Mouse (Mus musculus): ENCODE measurements around the gene Pcca. TPM values are rescaled to one million over a fixed set of nuclear protein-coding genes. Genes with fewer than 3 reads are reported as not detected.

Gene Pcca
- polyA plus RNA-seq, 1 experiment from 2014 or later: 23.8 TPM

DNA sequence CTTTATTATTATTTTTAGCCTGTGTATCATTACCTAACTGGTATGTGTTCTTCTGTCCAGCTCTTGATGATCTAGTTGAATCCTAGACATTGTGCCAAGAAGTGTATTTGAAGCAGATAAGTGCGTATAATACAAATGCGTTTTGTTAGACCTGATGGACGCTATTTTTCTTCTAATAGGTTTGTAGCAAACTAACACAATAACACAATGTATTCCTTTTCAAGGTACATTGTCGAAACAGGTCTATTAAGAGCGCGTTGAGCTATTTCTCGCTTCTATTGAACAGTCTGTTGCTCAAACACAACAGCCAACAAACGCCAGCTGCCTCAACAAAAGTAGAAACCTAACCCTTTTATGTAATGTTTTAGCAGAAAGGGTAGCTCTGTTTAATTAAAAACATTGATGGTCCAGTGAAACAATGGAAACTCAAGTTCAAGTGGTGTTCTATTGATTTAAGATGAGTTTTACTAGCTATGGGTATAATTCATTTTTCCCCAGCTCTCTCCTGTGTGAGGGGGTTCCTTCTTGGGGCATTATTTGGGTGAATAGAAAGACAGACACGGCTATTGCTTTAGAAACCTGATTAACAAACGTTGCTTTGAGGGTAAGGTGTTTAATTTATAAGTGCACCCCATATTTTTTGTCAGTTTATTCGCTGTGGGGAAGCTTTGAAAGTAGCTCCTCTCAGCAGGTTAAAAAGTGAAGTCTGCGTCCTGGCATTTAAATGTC is 44.3 kb upstream of the Pcca start:
- WGBS: 5% methylated on average over 12 of the region's 12 CpGs
- H3K4me1 ChIP-seq (ENCODE audit: insufficient read depth): no peaks in the 10 kb centered on the region

DNA sequence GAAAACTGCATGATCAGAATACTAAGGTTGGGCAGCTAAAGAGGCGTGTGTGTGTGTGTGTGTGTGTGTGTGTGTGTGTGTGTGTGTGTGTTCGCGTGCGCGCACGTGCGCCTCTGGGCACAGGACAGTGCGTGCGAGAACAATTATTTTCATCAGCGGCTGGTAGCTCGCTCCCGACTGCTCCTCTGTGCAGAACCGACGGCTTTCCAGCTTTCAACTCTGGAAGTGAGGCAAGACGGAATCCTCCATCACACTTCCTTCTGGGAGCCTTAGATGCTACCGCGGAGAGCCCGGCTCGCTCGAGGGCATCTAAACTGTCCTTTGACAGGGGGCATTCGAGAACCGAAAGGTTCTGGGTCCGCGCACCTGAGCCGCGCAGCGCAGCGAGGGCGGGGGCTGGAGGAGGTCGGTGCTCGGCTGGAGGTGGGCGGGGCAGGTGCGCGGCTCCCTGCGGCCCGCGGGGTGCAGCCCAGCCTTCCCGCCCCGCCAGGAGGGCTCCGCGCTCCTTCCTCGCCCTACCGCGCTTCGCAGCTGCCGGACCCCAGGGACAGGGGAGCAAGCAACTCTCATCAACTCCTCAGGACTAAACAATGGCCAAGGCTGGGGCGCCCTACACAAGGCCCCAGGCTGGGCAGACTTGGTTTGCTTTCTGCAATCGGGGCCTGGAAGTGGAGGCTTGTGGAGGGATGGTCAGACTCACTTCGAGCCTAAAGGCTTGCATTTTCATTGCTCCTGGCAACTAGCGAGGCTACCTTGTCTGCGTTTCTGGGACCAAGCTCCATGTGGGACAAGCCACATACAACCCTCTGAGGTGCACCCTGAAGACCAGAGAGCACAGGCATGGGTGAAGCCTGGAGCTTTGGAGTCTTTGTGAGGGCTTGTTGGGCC is 43.4 kb upstream of the Pcca start, which contains the start of gene Gm10837:
Gene Gm10837, plus strand, starts transcription at position 146 of the 888 bp plus-strand sequence.
- no peaks in the 10 kb centered on the region for H3K4me1 ChIP-seq (ENCODE audit: insufficient read depth)
- H3K9ac ChIP-seq: no peak within 1 kb of the TSS
- peak; percentile 15 for DNase-seq
- no peaks in the 10 kb centered on the region for H3K9me3 ChIP-seq (ENCODE audit: low read depth, low read length)
- H3K36me3 ChIP-seq (ENCODE audit: insufficient read depth): no peaks in the 10 kb centered on the region
- ATAC-seq (ENCODE audit: insufficient read depth): peak; percentile 71; the same call in 1 of the 2 replicates
- 1% methylated on average over 51 of the region's 51 CpGs for WGBS
- peaks cover 71% of the 10 kb centered on the region for H3K27me3 ChIP-seq (ENCODE audit: insufficient read depth, low read length)
- TF ChIP-seq CTCF (IDR thresholded peaks at IDR 0.05; ENCODE audit: low read depth): no peak
- H3K27ac ChIP-seq (ENCODE audit: low read depth): no peak within 1 kb of the TSS
- peak within 1 kb of the TSS; percentile 43; the same call in 1 of the 2 replicates for H3K4me2 ChIP-seq
- peak within 1 kb of the TSS; percentile 25 for H3K4me3 ChIP-seq (ENCODE audit: low read depth, low read length)

More for the DNA sequence above, 44.3 kb upstream of the Pcca start:
- H3K4me2 ChIP-seq: no peak overlapping the region
- H3K4me3 ChIP-seq (ENCODE audit: low read depth, low read length): no peak overlapping the region
- no peak overlapping the region for H3K9ac ChIP-seq
- no peaks in the 10 kb centered on the region for H3K36me3 ChIP-seq (ENCODE audit: insufficient read depth)
- DNase-seq (peak; percentile 32), ATAC-seq (ENCODE audit: insufficient read depth) (no peak)
- no peaks in the 10 kb centered on the region for H3K9me3 ChIP-seq (ENCODE audit: low read depth, low read length)
- no peak overlapping the region for H3K27ac ChIP-seq (ENCODE audit: low read depth)
- peaks cover 78% of the 10 kb centered on the region for H3K27me3 ChIP-seq (ENCODE audit: insufficient read depth, low read length)
- no peak for TF ChIP-seq CTCF (IDR thresholded peaks at IDR 0.05; ENCODE audit: low read depth)

DNA sequence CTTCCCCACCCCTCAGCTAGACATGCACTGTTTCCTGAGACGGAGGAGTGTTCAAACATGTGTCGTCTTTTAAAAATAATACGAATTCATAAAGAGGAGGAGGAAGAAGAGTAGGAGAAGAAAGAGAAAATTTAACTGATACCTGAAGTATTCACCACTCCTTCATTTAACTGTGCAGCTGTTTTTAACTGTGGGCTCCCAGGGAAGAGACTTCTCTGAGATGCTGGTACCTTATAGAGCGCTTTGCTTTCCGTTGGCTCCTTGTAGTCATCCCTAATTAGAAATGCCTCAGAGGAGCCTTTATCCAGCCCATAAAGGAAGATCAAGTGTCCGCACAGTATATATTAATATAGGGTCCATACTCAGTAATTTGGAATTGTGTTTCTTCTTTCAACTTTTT is 42.6 kb upstream of the Pcca start:
- Histone ChIP-seq H3K27ac (ENCODE audit: low read depth) (no peak overlapping the region), H3K9me3 (ENCODE audit: low read depth, low read length) (no peaks in the 10 kb centered on the region), H3K4me2 (no peak overlapping the region), H3K4me1 (ENCODE audit: insufficient read depth) (no peaks in the 10 kb centered on the region), H3K4me3 (ENCODE audit: low read depth, low read length) (no peak overlapping the region), H3K9ac (no peak overlapping the region), H3K27me3 (ENCODE audit: insufficient read depth, low read length) (peaks cover 70% of the 10 kb centered on the region), H3K36me3 (ENCODE audit: insufficient read depth) (no peaks in the 10 kb centered on the region)
- no peak for TF ChIP-seq CTCF (IDR thresholded peaks at IDR 0.05; ENCODE audit: low read depth)
- ATAC-seq (ENCODE audit: insufficient read depth): no peak
- 68% methylated on average over 6 of the region's 6 CpGs for WGBS
- DNase-seq: no peak

DNA sequence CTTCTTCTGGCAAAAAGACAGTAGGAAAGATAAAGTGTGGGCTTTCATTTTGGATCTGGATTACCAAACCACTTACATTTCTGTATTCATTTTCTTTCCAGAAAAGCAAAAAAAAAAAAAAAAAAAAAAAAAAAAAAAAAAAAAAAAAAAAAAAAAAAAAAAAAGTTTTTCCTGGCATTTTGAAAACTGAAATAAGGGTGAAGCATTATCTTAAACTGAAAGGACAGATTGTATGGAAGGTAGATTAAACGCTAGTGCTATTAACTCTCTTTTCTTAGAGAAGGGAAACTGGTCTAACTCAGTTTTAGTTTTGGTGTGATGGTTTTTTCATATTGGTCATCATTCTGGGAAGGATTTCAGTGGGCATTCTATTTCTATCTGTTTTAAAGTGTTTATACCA is 42.1 kb upstream of the Pcca start:
- ATAC-seq (ENCODE audit: insufficient read depth) (no peak), DNase-seq (no peak)
- no peak for TF ChIP-seq CTCF (IDR thresholded peaks at IDR 0.05; ENCODE audit: low read depth)
- H3K4me3 ChIP-seq (ENCODE audit: low read depth, low read length): no peak overlapping the region
- H3K9ac ChIP-seq: no peak overlapping the region
- H3K27me3 ChIP-seq (ENCODE audit: insufficient read depth, low read length): peaks cover 66% of the 10 kb centered on the region
- no peak overlapping the region for H3K4me2 ChIP-seq
- 69% methylated on average over 1 of the region's 1 CpGs for WGBS
- H3K27ac ChIP-seq (ENCODE audit: low read depth): no peak overlapping the region
- H3K9me3 ChIP-seq (ENCODE audit: low read depth, low read length): no peaks in the 10 kb centered on the region
- no peaks in the 10 kb centered on the region for H3K4me1 ChIP-seq (ENCODE audit: insufficient read depth)
- no peaks in the 10 kb centered on the region for H3K36me3 ChIP-seq (ENCODE audit: insufficient read depth)

DNA sequence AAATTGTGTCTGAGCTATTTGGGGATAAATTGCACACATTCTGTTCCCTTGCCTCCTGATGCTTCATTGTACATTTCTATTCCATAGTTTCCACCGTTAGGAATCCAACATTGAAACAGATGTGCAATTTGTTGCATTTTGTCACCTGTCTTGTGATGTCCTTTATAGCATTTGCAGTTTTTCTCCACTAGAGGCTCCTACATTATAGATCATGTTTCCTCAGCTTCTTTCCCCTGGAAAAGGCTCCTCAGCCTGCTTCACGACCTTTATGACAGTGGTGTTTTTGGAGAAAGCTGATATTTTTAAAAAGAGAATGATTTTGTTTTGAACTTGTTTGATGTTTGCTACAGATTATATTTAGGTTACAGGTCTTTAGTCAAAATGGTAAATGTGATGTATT is 25.1 kb upstream of the Pcca start:
- peak; percentile 48 for TF ChIP-seq CTCF (IDR thresholded peaks at IDR 0.05; ENCODE audit: low read depth)
- Histone ChIP-seq H3K4me3 (ENCODE audit: low read depth, low read length) (no peak overlapping the region), H3K27ac (ENCODE audit: low read depth) (no peak overlapping the region), H3K4me1 (ENCODE audit: insufficient read depth) (no peaks in the 10 kb centered on the region), H3K4me2 (no peak overlapping the region), H3K9me3 (ENCODE audit: low read depth, low read length) (no peaks in the 10 kb centered on the region), H3K27me3 (ENCODE audit: insufficient read depth, low read length) (no peaks in the 10 kb centered on the region; the same call in 1 of the 2 replicates), H3K36me3 (ENCODE audit: insufficient read depth) (no peaks in the 10 kb centered on the region), H3K9ac (no peak overlapping the region)
- WGBS: 15% methylated on average over 2 of the region's 2 CpGs
- ATAC-seq (ENCODE audit: insufficient read depth): no peak
- DNase-seq: peak; percentile 53

DNA sequence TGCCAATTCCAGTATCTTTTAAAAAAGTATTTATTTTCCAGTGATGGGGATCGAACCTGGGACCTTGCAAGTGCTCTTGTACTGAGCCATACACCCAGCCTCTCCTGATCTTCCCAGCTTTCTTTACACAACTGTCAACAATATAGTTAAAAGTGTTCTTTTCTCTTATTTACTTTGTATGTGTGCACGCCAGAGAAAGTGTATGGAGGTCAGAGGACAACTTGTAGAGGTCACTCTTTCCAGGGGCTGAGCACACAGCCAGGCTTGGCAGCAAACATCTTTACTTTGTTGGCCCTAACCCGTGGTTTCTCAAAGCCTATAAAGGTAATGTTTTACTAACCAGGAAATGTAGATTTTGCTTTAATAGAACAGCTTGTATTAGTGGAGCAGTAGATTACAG is 22.6 kb upstream of the Pcca start:
- H3K9me3 ChIP-seq (ENCODE audit: low read depth, low read length): no peaks in the 10 kb centered on the region
- 51% methylated on average over 3 of the region's 3 CpGs for WGBS
- H3K9ac ChIP-seq: no peak overlapping the region
- no peak for ATAC-seq (ENCODE audit: insufficient read depth)
- no peak for TF ChIP-seq CTCF (IDR thresholded peaks at IDR 0.05; ENCODE audit: low read depth)
- no peak overlapping the region for H3K4me3 ChIP-seq (ENCODE audit: low read depth, low read length)
- no peaks in the 10 kb centered on the region for H3K36me3 ChIP-seq (ENCODE audit: insufficient read depth)
- H3K27me3 ChIP-seq (ENCODE audit: insufficient read depth, low read length): no peaks in the 10 kb centered on the region; the same call in 1 of the 2 replicates
- peak; percentile 6 for DNase-seq
- no peaks in the 10 kb centered on the region for H3K4me1 ChIP-seq (ENCODE audit: insufficient read depth)
- H3K27ac ChIP-seq (ENCODE audit: low read depth): no peak overlapping the region
- no peak overlapping the region for H3K4me2 ChIP-seq

DNA sequence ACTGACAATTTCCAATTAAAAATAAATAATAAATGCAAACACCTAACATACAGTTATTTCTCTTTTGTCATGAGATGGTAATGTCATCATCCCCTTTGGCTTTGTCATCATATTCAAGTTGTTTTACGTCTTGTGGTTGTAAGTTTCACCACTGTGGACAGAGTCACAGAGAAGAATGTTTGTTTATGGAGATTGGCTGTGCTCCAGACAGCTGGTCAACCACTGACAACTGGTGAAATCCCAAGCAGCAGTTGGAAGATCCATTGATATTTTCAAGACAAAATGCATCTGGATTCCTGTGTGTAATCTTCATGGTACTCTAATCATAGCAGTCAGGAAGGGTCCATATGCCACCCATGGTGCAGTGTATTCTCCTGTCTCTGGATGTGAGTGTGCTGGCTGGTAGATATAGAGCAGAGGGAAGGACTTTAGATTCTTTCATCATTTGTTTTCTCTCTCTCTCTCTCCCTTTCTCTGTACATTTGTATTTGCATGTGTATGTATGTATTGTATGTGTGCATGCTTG is 20.6 kb upstream of the Pcca start:
- no peak for TF ChIP-seq CTCF (IDR thresholded peaks at IDR 0.05; ENCODE audit: low read depth)
- H3K9ac ChIP-seq: no peak overlapping the region
- no peaks in the 10 kb centered on the region for H3K36me3 ChIP-seq (ENCODE audit: insufficient read depth)
- no peaks in the 10 kb centered on the region for H3K4me1 ChIP-seq (ENCODE audit: insufficient read depth)
- no peak overlapping the region for H3K4me2 ChIP-seq
- H3K9me3 ChIP-seq (ENCODE audit: low read depth, low read length): no peaks in the 10 kb centered on the region
- peak; percentile 82 for DNase-seq
- H3K27ac ChIP-seq (ENCODE audit: low read depth): no peak overlapping the region
- 26% methylated on average over 1 of the region's 1 CpGs for WGBS
- no peak overlapping the region for H3K4me3 ChIP-seq (ENCODE audit: low read depth, low read length)
- ATAC-seq (ENCODE audit: insufficient read depth): peak; percentile 88; the same call in 1 of the 2 replicates
- H3K27me3 ChIP-seq (ENCODE audit: insufficient read depth, low read length): no peaks in the 10 kb centered on the region; the same call in 1 of the 2 replicates

All from lung, embryonic 14.5 days (tissue).